Mouse (Mus musculus) E14TG2a.4 (cell line): Measurements from ENCODE around the gene Arhgef3.
A peak's percentile ranks its signal among the peaks of the same experiment; 100 is the strongest.

Source experiments
- H3K27me3 ChIP-seq: 2 replicates; pipeline ENCODE4 v1.6.1; 2014; ENCODE audit warnings: low read length, control low read depth; ENCODE audit not compliant: insufficient read depth
- H3K36me3 ChIP-seq: 2 replicates; pipeline ENCODE4 v1.6.1; 2014; ENCODE audit warnings: low read length, control low read depth; ENCODE audit not compliant: insufficient read depth
- H3K4me1 ChIP-seq: replicated peaks from 2 replicates; pipeline ENCODE4 v1.6.1; 2014; ENCODE audit warnings: low read depth, low read length, control low read depth
- H3K4me3 ChIP-seq: replicated peaks from 2 replicates; pipeline ENCODE4 v1.5.1; 2014; ENCODE audit warnings: mild to moderate bottlenecking, low read length
- H3K9me3 ChIP-seq: 2 replicates; pipeline ENCODE4 v1.6.1; 2014; ENCODE audit warnings: low read length, control low read depth
- CTCF ChIP-seq: conservative IDR thresholded peaks from 2 replicates; pipeline ENCODE4 v1.5.1; 2014; ENCODE audit warnings: low read length
- NANOG ChIP-seq: IDR thresholded peaks from 2 replicates; pipeline ENCODE4 v1.6.1; 2014; ENCODE audit warnings: borderline replicate concordance, low read length, mixed read lengths
- POU5F1 ChIP-seq: IDR thresholded peaks from 2 replicates; pipeline ENCODE4 v1.6.1; 2014; ENCODE audit warnings: low read length, borderline replicate concordance

Gene Arhgef3

GRCm38 (mm10) chr14:27075909-27076521, 38.7 kb upstream of the Arhgef3 start:
- Histone ChIP-seq H3K27me3 (no peaks in the 10 kb centered on the region), H3K4me3 (no peak overlapping the region), H3K9me3 (no peaks in the 10 kb centered on the region), H3K36me3 (peaks cover 52% of the 10 kb centered on the region), H3K4me1 (peaks cover 65% of the 10 kb centered on the region)
- TF ChIP-seq NANOG (no peak), POU5F1 (no peak), CTCF (no peak)

GRCm38 (mm10) chr14:27076522-27076920, 38.2 kb upstream of the Arhgef3 start:
- Histone ChIP-seq H3K4me3 (no peak overlapping the region), H3K4me1 (peaks cover 60% of the 10 kb centered on the region), H3K27me3 (no peaks in the 10 kb centered on the region), H3K36me3 (peaks cover 52% of the 10 kb centered on the region), H3K9me3 (no peaks in the 10 kb centered on the region)
- no peak for TF ChIP-seq NANOG
- no peak for TF ChIP-seq CTCF
- no peak for TF ChIP-seq POU5F1

- H3K4me1 ChIP-seq, result peaks cover 13% of the 10 kb centered on the region
- peaks cover 59% of the 10 kb centered on the region for H3K36me3 ChIP-seq
- no peak overlapping the region for H3K4me3 ChIP-seq
- no peaks in the 10 kb centered on the region for H3K9me3 ChIP-seq
- TF ChIP-seq CTCF (no peak), NANOG (no peak), POU5F1 (no peak)
- no peaks in the 10 kb centered on the region for H3K27me3 ChIP-seq
Observed at GRCm38 (mm10) chr14:27081536-27082275, 33.0 kb upstream of the Arhgef3 start.

DNA sequence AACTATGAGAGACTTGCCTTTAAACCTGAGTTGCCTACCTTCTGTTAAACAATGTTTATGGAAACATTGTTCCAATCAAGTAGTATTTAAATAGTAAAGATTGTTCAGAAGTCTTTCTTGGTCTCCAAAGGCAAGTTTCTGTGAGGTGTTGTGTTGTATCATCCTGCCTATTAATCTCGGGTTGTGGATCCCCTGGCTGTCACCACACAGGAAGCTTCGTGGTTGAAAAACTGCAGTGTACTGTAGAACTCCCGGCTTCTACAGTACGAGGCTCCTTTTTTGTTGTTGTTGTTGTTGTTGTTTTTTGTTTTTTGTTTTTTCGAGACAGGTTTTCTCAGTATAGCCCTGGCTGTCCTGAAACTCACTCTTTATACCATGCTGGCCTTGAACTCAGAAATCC, 29.2 kb upstream of the Arhgef3 start:
- H3K27me3 ChIP-seq, result no peaks in the 10 kb centered on the region
- H3K4me3 ChIP-seq, result no peak overlapping the region
- TF ChIP-seq POU5F1 (no peak), NANOG (no peak), CTCF (no peak)
- peaks cover 14% of the 10 kb centered on the region for H3K4me1 ChIP-seq
- H3K9me3 ChIP-seq, result no peaks in the 10 kb centered on the region
- peaks cover 76% of the 10 kb centered on the region for H3K36me3 ChIP-seq

DNA sequence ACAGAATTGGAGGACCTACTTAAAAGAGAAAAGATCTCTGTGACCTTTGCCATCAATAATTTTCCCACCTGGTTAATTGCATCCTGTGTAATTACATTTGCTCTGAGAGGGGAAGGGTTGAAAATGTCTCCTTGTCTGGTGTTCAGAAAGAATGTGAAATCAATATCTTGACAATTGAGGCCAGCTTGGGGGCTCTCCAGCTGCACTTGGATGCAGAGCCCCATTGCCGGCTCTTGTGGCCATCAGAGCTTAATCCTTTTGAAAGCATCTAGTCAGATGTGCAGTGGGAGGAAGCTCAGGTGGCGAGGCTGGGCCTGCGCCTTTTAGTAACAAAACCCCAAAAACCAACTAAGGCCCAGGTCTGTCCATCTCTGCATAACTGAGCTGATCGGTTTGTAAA, 28.7 kb upstream of the Arhgef3 start:
- H3K4me1 ChIP-seq, result peaks cover 14% of the 10 kb centered on the region
- no peaks in the 10 kb centered on the region for H3K9me3 ChIP-seq
- no peaks in the 10 kb centered on the region for H3K27me3 ChIP-seq
- TF ChIP-seq NANOG (no peak), POU5F1 (no peak), CTCF (no peak)
- H3K36me3 ChIP-seq, result peaks cover 75% of the 10 kb centered on the region
- H3K4me3 ChIP-seq, result no peak overlapping the region

DNA sequence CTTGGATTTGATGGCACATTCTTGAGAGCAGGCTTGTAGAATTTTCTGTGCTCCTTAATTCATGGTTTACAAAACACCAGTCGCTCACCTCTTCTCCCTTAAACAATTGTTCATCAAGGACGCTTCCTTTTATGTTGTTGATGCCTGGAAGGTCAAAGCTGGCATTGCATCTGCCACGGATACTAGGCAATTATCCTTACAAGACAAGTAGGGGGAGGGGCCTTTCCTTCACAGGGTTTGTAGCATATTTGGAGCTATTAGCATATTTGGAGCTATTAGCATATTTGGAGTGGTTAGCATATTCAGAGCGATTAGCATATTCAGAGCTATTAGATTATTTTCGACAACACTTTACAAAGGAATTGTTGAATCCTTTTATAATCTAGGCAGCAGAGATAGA, 20.5 kb upstream of the Arhgef3 start:
- TF ChIP-seq POU5F1 (no peak), NANOG (peak; percentile 79; the same call in 1 of the 2 replicates), CTCF (no peak)
- peaks cover 89% of the 10 kb centered on the region for H3K36me3 ChIP-seq
- H3K4me1 ChIP-seq, result peaks cover 59% of the 10 kb centered on the region
- H3K4me3 ChIP-seq, result no peak overlapping the region
- no peaks in the 10 kb centered on the region for H3K27me3 ChIP-seq
- no peaks in the 10 kb centered on the region for H3K9me3 ChIP-seq

DNA sequence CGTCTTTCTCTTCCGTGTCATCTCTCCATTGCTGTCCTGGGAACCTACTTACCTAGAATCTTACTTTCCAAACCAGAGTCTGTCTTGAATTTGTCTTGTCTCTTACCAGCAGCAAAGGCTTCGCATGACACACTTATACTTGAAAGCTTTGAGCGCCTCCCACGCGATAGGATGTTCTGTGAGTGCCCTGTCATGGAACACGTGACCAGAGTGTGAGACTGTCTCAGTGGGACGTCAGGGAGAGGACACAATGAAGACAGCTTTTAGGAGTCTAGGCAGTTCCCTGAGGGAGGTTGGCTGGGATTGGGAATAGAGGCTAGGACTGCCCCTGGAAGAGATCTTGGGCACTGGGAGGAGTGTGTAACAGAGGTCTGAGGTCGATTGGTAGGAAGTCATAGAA, 18.6 kb upstream of the Arhgef3 start:
- Histone ChIP-seq H3K36me3 (peaks cover 93% of the 10 kb centered on the region), H3K27me3 (no peaks in the 10 kb centered on the region), H3K4me1 (peaks cover 71% of the 10 kb centered on the region), H3K4me3 (peak overlapping the region; percentile 27), H3K9me3 (no peaks in the 10 kb centered on the region)
- TF ChIP-seq POU5F1, result no peak
- TF ChIP-seq NANOG, result no peak
- TF ChIP-seq CTCF, result no peak

GRCm38 (mm10) chr14:27096779-27097178, 17.9 kb upstream of the Arhgef3 start:
- peaks cover 95% of the 10 kb centered on the region for H3K36me3 ChIP-seq
- H3K27me3 ChIP-seq, result no peaks in the 10 kb centered on the region
- no peaks in the 10 kb centered on the region for H3K9me3 ChIP-seq
- peak; percentile 82 for TF ChIP-seq CTCF
- no peak for TF ChIP-seq NANOG
- H3K4me3 ChIP-seq, result no peak overlapping the region
- H3K4me1 ChIP-seq, result peaks cover 75% of the 10 kb centered on the region

DNA sequence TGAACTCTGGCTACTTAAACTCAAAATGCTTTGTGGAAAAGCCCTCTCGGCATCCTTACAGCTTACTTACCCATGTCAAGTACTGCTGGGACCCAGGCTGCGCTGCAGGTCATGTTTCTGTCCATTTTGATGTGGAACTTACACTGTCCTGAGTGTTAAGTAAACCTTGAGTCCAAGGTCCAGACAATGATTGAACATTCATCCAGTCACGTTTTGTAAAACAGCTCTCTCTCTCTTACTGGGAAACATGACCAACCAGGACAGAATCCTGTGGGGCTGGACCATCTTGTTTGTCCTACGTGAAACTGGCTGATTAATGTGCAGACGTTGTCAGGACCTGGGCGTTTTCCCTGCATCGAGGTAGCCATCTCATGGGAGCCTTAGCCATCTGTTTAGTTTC, 13.0 kb upstream of the Arhgef3 start:
- no peaks in the 10 kb centered on the region for H3K27me3 ChIP-seq
- H3K36me3 ChIP-seq, result peaks cover 93% of the 10 kb centered on the region
- H3K4me3 ChIP-seq, result no peak overlapping the region
- peaks cover 74% of the 10 kb centered on the region for H3K4me1 ChIP-seq
- no peaks in the 10 kb centered on the region for H3K9me3 ChIP-seq
- TF ChIP-seq POU5F1, result no peak
- no peak for TF ChIP-seq NANOG
- TF ChIP-seq CTCF, result no peak
